Mouse (Mus musculus) CD8-positive naive resting alpha-beta T cell, adult 57 days (primary cell): ENCODE results near the gene Ccdc77. TPM values are rescaled to one million over a fixed set of nuclear protein-coding genes. Genes with fewer than 3 reads are reported as not detected.

Experiments
- total RNA-seq: library from RNA; stranded (reverse); gene quantifications from one replicate; pipeline ENCODE4 v1.2.4, GENCODE M21; 2023

The Ccdc77 gene
- total RNA-seq = 7.5 TPM

GRCm38 (mm10) chr6:120363688-120364522 is at the start of gene Ccdc77, which contains the start of gene Kdm5a:
Gene Ccdc77 (minus strand): TSS chr6:120364374.
Gene Kdm5a (plus strand): TSS chr6:120364124.

GRCm38 (mm10) chr6:120294056-120294784 is 70.0 kb downstream of the Ccdc77 start, which contains the start of the genes D330020A13Rik and B4galnt3:
Gene D330020A13Rik (plus strand): TSS chr6:120294364.
Gene B4galnt3 (minus strand): TSS chr6:120294559.

Other genes starting within 250 kb of the Ccdc77 start
- gene D330020A13Rik, start 70.0 kb downstream of the Ccdc77 start, total RNA-seq = not detected
- gene B4galnt3, start 69.8 kb downstream of the Ccdc77 start, total RNA-seq = not detected
- 146 TPM for gene Kdm5a, start 250 bp downstream of the Ccdc77 start, total RNA-seq
- 218 TPM for gene Il17ra, start 98.9 kb upstream of the Ccdc77 start, total RNA-seq
- gene Tmem121b, start 129.4 kb upstream of the Ccdc77 start, total RNA-seq = 0.31 TPM
- gene Hdhd5, start 166.9 kb upstream of the Ccdc77 start, total RNA-seq = 99.4 TPM